Mouse (Mus musculus) kidney, adult 11 months (tissue): Measurements from ENCODE around the gene Gkap1.

Experiments used
- DNase-seq: peaks from one replicate; pipeline ENCODE4 v3.0.0; 2022

Gkap1 gene

DNA sequence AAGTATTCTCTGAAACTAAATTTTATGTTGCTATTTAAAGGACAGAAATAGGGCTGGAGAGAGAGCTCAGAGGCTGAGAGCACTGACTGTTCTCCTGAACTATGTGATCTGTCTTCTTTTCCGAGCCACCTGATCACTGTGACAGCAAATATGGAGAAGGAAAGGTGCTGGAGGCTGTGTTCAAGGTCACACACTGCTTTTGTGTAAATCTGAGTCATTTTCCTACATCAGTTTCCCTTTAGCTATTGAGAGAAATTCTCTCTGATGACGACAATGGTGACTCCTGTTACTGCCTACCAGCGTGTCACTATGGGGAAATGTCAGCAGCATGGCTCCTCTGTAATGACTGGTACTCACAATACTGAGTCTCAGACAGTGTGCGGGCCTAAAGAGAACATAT is 13.8 kb downstream of the Gkap1 start:
- DNase-seq, result no peak

DNA sequence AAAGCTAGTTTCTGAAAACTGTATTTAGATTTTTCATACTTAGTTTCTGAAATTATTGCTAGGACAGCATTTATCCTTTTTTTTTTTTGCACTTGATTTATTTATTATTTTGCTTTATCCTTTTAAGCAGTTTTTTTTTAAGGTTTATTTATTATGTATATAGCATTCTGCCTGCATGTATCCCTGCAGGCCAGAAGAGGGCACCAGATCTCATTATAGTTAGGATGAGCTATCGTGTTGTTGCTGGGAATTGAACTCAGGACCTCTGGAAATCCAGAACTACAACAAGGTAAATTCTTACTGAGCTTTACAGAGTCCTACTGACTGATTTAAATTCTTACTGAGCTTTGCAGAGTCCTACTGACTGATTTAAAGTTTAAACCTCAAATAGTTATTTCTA is 22.2 kb downstream of the Gkap1 start:
- DNase-seq, result no peak

DNA sequence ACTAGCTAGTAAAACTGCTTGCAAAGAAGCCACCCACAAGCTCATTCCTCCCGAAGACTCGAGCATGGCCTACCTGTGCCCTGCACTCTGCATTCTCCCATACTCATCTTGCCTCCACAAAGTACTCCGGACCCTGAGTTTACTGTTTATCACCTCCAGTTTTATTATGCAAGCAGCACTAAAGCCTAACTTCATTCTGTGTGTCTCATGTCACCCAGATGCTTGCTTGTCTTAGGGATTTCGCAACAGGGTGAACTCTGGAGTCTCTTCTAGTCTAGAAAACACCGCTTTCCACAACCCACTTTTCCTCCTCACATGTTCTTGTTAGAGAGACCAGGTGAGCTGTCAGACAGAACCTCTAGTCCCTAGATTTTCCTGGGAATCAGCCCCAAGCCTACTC is 26.5 kb downstream of the Gkap1 start:
- DNase-seq, result no peak

DNA sequence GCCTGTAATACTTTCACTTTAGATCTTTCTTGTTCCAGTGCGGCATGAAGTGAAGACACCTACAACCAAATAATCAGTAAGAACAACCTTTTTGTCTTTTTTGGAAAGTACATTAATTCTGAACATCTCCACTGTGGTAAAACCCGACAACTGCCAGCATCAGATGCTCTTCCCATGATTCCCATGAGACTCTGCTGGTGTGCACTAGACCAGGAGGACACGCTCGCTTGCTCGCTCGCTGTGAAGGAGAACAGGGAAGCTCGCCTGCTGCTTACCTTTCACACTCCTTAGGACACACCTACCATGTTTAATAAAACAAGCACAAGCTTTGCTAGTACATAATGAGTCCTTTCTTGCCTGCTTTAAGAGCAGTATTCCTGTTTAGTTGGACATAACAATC is 39.0 kb downstream of the Gkap1 start:
- no peak for DNase-seq

DNA sequence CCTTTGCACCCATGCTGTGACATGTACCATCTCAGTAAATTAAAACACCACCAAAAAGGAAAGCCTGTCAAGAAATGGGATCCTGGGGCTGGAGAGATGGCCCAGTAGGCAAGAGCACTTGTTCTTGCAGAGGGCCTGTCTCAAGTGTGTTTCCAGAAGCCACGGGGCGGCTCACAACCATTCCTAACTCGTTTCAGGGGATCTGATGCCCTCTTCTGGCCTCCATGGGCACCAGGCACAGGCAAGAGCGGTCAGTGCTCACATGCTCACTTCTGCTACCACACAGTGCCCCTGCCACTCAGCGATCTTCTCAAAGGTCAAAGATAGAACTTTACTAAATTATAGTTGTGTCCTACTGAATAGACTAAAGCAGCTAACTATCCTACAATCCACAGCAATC is 42.9 kb downstream of the Gkap1 start:
- peak; percentile 63 for DNase-seq

DNA sequence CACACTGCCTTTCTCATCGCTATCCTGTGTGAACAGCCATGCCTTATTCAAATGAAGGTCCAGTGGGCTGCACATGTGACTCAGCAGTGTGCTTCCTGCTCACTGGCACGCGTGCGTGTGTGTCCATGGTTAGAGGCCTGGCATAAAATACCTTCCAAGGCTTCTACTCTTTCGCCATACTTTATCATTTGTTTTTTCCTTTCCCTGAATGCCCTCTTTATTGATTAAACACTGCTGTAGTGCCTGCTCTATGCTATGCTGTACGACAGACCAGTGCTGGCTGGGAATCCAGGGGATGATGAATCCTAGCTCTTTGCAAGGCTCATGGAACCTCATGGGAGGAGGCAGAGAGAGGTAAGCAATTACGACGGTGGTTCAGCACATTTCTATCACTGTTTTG is 43.4 kb downstream of the Gkap1 start:
- no peak for DNase-seq

DNA sequence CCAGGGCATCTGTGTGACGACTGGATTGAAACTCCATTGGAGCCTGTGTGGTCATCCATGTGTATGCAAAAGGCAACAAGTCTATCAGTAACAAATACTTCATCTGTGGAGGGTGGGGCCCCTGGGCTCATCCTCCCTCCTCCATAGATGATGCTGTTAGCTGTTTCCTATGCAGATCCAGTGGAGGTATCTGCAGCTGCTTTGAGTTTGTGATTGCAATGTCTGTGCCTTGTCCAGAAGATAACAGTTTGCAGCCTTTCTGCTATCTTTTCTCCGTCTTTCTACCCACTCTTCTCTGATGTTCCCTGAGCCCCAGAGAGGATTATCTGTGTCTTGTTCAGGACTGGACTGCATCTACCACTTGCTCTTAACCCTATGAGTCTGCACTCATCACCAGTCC is 46.9 kb downstream of the Gkap1 start:
- no peak for DNase-seq

DNA sequence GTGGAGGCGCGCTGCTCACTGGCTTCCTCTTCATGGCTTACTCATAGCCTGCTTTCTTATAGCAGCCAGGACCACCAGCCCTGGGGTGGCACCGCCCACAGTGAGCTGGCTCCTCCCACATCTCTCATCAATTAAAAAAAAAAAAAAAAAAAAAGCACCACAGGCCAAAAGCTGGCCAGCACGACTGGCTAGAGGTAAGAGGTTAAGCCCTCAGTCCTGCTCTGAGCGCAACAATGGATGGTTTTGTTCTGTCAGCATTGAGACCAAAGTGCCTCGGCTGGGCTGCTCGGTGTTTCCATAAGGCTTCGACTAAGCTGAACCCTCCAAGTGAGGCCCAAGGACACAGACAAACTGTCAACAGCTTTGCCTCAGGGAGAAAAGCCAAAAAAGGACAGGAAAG is 49.8 kb downstream of the Gkap1 start:
- DNase-seq, result no peak

DNA sequence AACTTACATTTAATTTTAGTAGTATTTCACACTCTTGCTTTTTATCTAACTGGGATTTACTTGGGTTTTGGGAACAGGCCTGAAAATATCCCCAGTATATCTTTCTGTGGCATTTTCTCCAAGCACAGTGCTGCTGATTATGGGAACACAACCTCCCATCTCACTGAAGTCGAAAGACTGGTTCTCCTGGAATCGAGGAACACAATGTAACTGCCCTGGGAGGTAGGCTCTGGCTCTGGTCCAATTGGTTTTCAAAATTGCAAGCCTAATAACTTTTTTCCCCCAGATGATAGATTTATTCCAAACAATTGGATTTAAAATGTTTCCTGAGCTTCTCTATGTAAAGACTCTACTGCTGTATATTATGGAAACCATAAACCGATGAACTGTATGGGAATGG is 55.3 kb downstream of the Gkap1 start:
- peak; percentile 30 for DNase-seq

DNA sequence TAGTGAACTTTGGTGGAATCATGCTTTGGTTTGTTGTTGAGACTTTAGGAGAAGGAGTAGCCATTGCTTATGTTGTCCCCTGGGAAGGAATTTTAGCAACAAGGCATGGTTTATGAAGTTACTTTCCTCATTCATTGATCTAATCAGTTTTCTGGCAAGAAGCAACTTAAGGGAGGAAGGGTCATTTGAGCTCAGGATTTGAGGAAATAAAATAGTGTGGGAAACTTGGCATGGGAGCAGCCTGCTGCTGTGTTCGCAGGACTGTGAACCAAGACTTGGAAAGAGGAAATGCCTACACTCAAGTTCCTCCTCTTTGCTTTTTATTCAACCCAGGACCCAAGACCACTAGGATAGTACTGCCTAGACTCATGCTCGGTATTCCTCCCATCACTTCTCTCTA is 58.0 kb downstream of the Gkap1 start:
- no peak for DNase-seq

DNA sequence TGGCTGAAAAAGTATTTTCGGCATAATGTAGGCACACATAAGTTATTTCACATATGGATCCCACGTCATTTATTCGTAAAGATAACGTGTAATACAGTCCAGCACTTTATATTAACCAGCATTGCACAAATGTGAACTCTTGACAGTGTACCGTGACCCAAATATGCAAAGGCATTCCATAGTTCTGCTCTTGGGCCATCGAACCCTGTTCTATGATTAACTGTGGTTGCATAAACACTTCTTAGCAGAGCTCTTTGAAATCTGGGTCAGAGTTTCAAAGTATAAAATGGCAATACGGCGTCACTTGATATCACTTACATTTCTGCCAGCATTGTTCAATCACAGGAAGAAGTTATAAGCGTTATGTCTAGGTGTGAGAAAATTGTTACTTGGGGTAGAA is 59.1 kb downstream of the Gkap1 start:
- DNase-seq, result peak; percentile 62

DNA sequence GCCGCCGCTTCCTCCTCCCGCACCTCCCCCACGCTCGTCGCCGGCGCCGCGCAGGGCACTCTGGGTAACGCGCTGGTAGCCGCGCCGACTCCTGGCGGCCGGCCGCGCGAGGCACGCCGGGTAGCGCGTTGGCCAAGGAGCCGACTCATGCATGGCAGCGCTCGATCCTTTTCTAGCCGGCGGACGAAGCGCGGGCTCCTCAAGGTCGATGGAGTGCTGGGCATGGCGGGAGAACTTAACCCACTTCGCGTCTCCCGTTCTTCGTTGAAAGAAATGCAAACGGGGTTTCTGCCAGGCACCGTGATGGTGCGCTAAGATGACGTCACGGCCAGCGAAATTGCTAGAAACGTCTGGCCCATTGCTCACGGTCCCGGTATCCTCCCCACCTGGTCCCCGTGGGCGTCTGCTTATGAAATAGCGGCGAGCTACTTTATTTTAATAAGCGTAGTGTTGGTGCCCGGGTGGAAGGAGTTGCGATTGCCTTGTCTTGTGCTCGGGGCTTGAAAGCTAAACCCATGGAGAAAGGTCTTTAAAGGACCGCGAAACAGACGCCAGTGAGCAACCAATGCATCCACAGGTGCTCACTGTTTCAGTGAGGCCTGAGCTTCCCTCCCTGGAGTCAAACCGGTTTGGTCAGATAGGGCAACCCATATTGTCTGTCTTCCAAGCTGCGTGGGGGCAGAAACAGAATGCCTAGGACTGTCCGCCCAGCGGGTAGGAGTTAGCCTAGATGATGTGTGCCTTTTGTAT is 59.7 kb downstream of the Gkap1 start, which contains the start of gene Ubqln1:
Ubqln1 (minus strand) TSS at position 62 of the 750 bp plus-strand sequence.
- DNase-seq, result peak; percentile 83

DNA sequence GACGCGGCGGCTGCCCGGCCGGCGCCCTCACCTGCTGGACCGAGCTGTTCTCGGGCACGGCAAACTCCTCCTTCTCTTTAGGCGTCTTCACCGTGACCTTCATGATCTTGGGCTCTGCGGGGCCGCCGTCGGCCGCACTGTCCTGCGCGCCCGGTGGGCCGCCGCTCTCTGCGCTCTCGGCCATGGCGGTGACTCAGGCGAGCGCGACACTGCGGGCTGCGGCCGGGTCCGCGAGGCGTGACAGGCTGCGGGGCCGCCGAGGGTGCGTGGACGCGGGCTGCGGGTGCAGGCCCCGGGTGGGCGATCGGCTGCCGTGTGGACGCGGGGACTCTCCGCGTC is 60.3 kb downstream of the Gkap1 start:
- no peak for DNase-seq

DNA sequence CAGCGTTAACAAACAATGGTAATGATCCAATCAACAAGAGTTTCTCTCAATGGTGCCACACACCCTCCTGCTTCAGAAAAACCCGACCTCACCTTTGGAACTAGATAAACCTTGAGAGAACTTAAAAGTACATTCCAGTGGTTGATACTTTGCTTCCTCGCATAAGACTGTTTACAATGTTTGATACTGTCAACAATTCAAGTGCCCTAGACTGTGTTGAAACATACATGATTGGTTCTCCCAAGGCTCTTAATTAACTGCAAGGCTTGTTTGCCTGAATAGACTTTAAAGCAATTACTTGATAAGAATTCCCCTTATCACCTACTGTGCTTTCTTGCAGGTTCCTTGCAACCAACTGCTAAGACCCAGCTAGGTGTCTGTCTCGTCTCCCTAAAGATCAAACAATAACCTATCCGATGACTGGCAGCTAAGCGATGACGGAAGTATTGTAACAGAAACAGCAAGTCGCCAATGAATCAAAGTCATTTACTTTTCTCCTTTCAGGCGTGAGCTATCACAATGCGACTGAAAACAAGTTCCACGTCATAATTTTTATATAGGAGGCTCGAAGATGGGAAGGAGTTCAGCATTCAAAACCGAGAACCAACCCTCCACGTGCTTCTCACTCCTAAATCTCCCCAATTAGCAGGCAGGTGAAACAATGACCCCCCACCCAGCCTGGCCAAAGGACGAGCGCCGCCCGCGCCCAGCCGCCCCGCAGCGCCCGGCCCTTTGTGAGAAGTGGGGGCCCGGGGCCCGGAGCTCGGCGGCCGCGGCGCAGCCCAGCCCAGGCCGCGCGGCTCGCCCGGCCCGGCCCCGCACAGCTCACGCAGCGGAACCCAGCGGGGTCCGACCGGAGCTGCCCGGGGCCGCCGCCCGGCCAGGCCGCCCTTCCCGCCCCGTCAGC is 60.9 kb downstream of the Gkap1 start:
- no peak for DNase-seq

DNA sequence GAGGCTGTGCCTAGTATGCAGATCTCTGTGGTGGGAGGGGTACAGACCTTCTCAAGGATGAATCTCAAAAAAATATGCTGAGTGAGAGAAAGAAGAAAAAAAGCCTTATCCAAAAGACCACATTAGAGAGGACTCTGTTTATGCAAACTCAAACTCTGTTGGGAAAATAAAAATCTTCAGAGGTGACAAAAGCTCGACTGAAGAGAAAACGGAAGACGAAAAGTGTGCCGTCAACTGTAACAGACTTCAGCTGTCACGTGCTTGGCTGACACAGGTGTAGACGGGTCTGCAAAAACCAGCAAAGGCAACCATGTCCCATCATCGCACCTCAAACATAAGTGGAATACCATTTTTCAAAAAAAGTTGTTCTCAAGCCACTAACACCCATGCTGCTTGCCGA is 61.7 kb downstream of the Gkap1 start:
- DNase-seq, result no peak

DNA sequence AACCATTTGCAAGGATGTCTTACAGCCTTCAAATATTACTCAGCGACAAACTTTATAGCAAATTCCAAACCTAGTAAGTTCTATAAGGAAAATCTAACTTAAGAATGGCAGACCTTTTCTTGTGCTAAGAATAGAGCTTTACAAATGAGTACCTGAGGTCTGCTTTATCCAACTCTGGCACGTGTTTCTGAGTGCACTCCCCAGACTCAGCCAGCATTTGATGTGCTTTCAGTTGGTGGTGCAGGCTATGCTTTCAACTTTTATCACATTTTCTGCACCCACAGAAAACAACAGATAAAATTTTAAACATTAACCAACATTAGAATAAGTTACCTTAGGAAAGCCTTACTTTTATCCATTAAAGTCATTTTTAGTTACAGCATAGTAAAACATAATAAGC is 63.0 kb downstream of the Gkap1 start:
- no peak for DNase-seq

DNA sequence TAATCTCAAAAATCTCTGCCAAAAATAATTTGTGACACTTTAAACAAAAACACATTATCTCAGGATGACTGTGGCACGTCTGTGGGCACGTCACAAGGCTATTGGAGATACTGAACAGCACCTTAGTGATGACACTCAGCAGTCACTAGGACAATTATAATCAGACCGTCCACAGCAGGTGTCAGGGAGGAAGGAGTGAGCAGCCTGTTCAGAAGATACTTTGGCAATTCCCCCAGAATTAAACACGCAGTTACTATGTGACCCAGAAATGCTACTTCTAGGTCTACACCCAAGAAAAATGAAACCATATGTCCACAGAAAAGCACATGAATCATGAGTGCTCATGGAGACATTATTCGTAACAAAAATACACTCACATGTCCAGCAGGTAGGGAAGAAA is 65.1 kb downstream of the Gkap1 start:
- no peak for DNase-seq

DNA sequence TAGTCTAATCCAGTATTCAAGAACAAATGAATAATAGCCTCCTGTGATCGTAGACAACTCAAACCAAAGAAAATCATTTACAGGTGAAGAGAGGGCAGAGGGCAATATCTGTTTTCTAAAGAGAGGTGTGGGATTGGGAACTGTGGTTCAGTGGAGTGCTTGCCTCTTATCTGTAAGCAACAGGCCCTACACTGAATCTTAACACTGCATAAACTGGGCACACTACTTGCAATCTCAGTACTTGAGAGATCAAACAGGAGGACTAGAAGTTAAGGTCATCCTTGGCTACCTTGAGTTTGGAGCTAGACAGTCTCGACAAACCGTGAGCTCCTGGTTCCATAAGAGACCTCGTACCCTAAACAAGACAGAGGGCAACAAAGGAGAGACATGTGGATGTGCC is 69.4 kb downstream of the Gkap1 start:
- DNase-seq, result no peak

DNA sequence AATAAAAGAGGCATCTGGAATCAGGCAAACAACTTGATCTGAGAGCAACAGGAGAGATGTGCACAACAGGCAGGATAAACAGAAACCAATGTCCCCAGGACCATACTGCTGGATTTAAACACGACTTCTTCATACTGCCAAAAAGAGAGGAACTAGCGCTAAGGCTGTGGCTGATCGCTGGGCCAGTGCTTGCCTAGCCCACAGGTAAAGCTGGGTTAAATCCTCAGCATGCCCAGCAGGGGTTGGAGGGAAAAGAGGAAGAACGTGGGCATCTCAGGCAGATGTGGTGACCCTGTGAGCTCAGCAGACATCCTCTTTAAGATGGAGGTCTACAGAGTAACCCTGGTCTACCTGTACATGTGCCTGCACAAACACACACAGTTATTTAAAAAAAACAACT is 70.5 kb downstream of the Gkap1 start:
- no peak for DNase-seq

DNA sequence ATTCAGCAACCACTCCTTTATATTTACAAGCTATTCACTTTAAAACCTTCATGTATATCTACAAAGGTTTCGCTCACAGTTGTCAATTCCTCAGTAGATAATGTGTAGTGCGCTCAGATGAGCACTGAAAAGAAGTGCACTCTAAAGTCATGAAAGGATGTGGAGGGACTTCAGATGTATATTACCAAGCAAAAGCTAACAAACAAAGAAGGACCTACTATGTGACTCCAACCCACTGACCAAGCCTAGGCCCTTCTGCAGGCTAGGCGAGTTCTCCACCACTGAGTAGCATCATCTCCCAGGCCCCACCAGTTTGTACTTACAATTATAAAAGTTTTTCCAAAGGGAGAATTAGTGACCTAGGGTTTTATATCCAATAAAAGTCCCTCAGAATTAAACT is 71.3 kb downstream of the Gkap1 start:
- DNase-seq, result no peak

DNA sequence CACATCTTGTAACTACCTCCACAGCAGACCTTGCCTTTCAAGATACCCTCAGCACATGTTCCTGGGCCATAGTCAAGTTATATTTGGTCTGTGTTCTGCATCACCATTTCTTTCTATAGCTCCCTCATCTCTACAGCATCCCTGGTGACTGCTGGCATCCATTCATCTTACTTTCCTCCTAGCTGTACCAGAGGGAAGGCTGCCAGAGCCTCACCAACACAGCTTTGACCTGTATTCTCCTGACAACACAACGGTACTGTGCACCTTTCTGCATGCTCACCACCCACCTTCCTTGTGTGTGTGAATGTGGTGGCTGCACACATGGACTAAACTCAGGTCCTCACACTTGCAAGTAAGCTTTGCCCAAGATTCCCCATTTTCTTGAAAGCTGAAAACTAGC is 72.6 kb downstream of the Gkap1 start:
- no peak for DNase-seq

DNA sequence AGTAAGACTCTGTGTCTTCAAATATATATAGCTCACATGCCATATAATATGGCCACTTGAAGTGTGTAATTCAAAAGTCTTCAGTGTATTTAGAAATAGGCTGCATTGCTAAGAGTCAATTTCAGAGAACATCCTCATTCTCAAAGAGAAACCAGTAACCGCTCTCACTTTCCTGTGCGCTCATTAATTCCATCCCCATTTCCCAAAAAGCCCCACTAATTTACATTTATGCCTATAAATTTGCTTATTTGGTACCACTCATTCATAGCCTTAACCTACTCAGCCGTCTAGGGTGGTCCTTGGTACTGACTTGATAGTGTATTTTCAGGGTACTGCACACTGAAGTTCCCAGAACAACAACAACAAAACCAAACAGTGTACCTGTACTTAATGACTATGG is 73.6 kb downstream of the Gkap1 start:
- DNase-seq, result no peak

DNA sequence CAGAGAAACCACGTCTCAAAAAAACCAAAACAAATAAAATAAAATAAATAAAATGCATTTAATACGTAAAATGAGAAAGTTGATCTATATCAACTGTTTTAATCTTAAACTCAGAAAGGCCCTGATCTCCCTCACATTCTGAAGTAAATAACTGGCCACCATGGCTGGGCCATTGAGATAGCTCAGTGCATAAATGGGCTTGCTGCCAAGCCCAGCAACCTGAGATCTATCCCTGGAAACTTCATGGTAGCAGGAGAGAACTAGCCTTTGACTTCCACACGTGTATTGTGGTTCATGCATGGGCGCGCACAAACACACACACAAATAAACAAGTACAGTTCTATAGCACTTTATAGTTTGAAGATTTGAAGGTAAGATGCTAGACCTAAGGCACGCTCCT is 74.2 kb downstream of the Gkap1 start:
- DNase-seq, result no peak

DNA sequence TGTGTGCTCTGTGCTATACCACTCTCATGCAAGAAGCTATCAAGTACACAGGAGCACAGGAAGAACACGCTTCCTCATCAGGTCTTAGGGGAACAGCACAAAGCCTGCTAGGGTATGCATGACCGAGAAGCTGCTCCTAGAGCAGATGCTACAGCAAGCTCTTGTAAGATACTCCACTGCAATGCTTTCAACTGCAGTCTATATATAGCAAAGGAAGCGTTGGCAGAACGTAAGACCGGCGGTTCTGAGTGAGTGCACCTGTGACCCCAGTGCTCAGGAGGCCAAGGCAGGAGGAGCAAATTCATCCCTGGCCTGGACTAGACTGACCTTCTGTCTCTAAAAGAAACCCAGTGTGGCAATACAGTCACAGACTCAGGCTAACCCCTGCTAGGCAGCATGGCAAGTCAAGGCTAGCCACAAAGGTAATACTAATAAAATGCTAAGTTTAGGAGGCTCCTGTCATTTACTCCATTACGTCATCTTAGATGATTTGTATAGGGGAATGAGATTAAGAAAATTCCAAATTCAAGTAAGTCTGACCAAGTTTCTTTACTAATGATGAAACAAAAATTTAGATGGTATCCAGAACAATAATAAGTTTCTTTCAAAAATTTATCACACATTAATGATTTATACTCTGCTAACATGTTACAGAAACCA is 77.4 kb downstream of the Gkap1 start:
- no peak for DNase-seq
